Mouse (Mus musculus) monocyte, adult 5-6 weeks (primary cell): ENCODE measurements around the gene Cdnf. TPM values are rescaled to one million over a fixed set of nuclear protein-coding genes. Genes with fewer than 3 reads are reported as not detected.

Source experiments
- ATAC-seq: fragments of 153-309, 156-312 bp; replicated peaks from 2 replicates; pipeline ENCODE4 v1.8.0; 2017; ENCODE audit warnings: mild to moderate bottlenecking; ENCODE audit not compliant: low TSS enrichment, insufficient number of reproducible peaks, severe bottlenecking, poor library complexity, low FRiP score
- total RNA-seq: library from RNA; stranded (forward); fragments of 200-1000, 200-491, 200-594 nt; gene quantifications from 3 replicates; pipeline ENCODE4 v1.2.3, GENCODE M21; 2017

The Cdnf gene
- 0.68 TPM in 1 of 3 replicates, not detected in the others for total RNA-seq

GRCm38 (mm10) chr2:3512552-3513454 is at the start of gene Cdnf, which contains the start of the genes Gm45902 and Hspa14:
Cdnf (plus strand) TSS chr2:3513030.
Gm45902 (minus strand) TSS chr2:3512790.
Hspa14 (minus strand) TSS chr2:3512814.
- ATAC-seq, result peak; percentile 97

- no peak for ATAC-seq
Measured at GRCm38 (mm10) chr2:3473891-3474290, 38.9 kb upstream of the Cdnf start.

GRCm38 (mm10) chr2:3474361-3474805 is 38.4 kb upstream of the Cdnf start:
- ATAC-seq, result peak; percentile 19

- ATAC-seq, result peak; percentile 95
Measured at GRCm38 (mm10) chr2:3474861-3475283, 38.0 kb upstream of the Cdnf start, which contains the start of gene Suv39h2. Suv39h2 (minus strand) TSS chr2:3475031.

GRCm38 (mm10) chr2:3475746-3476251 is 37.0 kb upstream of the Cdnf start:
- no peak for ATAC-seq

- ATAC-seq, result no peak
Measured at GRCm38 (mm10) chr2:3480239-3480638, 32.6 kb upstream of the Cdnf start.

- ATAC-seq, result no peak
Measured at GRCm38 (mm10) chr2:3489816-3490215, 23.0 kb upstream of the Cdnf start.

- no peak for ATAC-seq
Measured at GRCm38 (mm10) chr2:3493833-3494409, 18.9 kb upstream of the Cdnf start.

GRCm38 (mm10) chr2:3499543-3499942 is 13.3 kb upstream of the Cdnf start:
- no peak for ATAC-seq

- 0 out of 2 replicates have a peak, but pooled peaks have one; percentile 35 for ATAC-seq
Measured at GRCm38 (mm10) chr2:3500886-3501285, 11.9 kb upstream of the Cdnf start.

GRCm38 (mm10) chr2:3512076-3512475 is 754 bp upstream of the Cdnf start:
- ATAC-seq, result no peak

- no peak for ATAC-seq
Measured at GRCm38 (mm10) chr2:3522558-3522957, 9.7 kb downstream of the Cdnf start.

- no peak for ATAC-seq
Measured at GRCm38 (mm10) chr2:3526288-3526687, 13.5 kb downstream of the Cdnf start.

- no peak for ATAC-seq
Measured at GRCm38 (mm10) chr2:3541307-3542079, 28.7 kb downstream of the Cdnf start.

- no peak for ATAC-seq
Measured at GRCm38 (mm10) chr2:3546055-3546454, 33.2 kb downstream of the Cdnf start.

- peak; percentile 53; the same call in 1 of the 2 replicates for ATAC-seq
Measured at GRCm38 (mm10) chr2:3546588-3546987, 33.8 kb downstream of the Cdnf start.

- no peak for ATAC-seq
Measured at GRCm38 (mm10) chr2:3570186-3570585, 57.4 kb downstream of the Cdnf start, which contains the start of gene Fam107b. Fam107b (plus strand) TSS chr2:3570488.

- no peak for ATAC-seq
Measured at GRCm38 (mm10) chr2:3570606-3571005, 57.8 kb downstream of the Cdnf start.

GRCm38 (mm10) chr2:3573883-3574282 is 61.1 kb downstream of the Cdnf start:
- no peak for ATAC-seq
